Mouse (Mus musculus): ENCODE results near the gene Gm10721.
"Not testable (repeated sequence)": the region's sequence is repeated elsewhere in the genome, so short reads cannot be mapped to it uniquely, and the experiment has no call there.

- not testable (repeated sequence) for TF ChIP-seq CTCF (IDR thresholded peaks at IDR 0.05; ENCODE audit: control insufficient read depth, insufficient read depth, insufficient read length); USF1 (IDR thresholded peaks at IDR 0.05; ENCODE audit: low read depth); MAX (IDR thresholded peaks at IDR 0.05); MYOD1 (IDR thresholded peaks at IDR 0.05; ENCODE audit: control insufficient read depth, insufficient read length, low read depth); FOSL1 (IDR thresholded peaks at IDR 0.05; ENCODE audit: insufficient read depth, low read length, poor library complexity, severe bottlenecking); MYOG (IDR thresholded peaks at IDR 0.05; ENCODE audit: control insufficient read depth, extremely low read depth, insufficient read length); CEBPB (IDR thresholded peaks at IDR 0.05; ENCODE audit: low read depth)
Measured at GRCm38 (mm10) chr9:3009331-3009730, 3.6 kb upstream of the Gm10721 start.

All from C2C12 (cell line).